Mouse (Mus musculus) lung, adult 18-20 months (tissue): ENCODE measurements around the gene Lrrc20.
"Not testable (repeated sequence)": the region's sequence is repeated elsewhere in the genome, so short reads cannot be mapped to it uniquely, and the experiment has no call there.

Experiments used
- DNase-seq, 2 experiments: peaks; one replicate each; pipeline ENCODE4 v3.0.0; 2022; ENCODE audit warnings: mixed read lengths in 2 of 2

Lrrc20 gene

GRCm38 (mm10) chr10:61587241-61587849 is 111.7 kb downstream of the Lrrc20 start:
- no peak for DNase-seq

GRCm38 (mm10) chr10:61597991-61598390 is 122.4 kb downstream of the Lrrc20 start:
- DNase-seq, result no peak

- no peak for DNase-seq
These were observed 124.0 kb downstream of the Lrrc20 start for GRCm38 (mm10) chr10:61599556-61600114.

GRCm38 (mm10) chr10:61602283-61603033 is 126.9 kb downstream of the Lrrc20 start:
- peak; percentile 32 to 48 for DNase-seq

- no peak for DNase-seq
These were observed 128.9 kb downstream of the Lrrc20 start for GRCm38 (mm10) chr10:61604376-61605065.

- DNase-seq, result not testable (repeated sequence)
These were observed 129.8 kb downstream of the Lrrc20 start for GRCm38 (mm10) chr10:61605381-61605780.

GRCm38 (mm10) chr10:61605851-61606250 is 130.2 kb downstream of the Lrrc20 start:
- DNase-seq, result peak; percentile 46 to 52

- no peak for DNase-seq
These were observed 132.6 kb downstream of the Lrrc20 start for GRCm38 (mm10) chr10:61608233-61608632.

- DNase-seq, result peak in 1 of 2 experiments; percentile 47
These were observed 135.1 kb downstream of the Lrrc20 start for GRCm38 (mm10) chr10:61610650-61611235.

GRCm38 (mm10) chr10:61614311-61614710 is 138.7 kb downstream of the Lrrc20 start:
- DNase-seq, result no peak

- no peak for DNase-seq
These were observed 142.9 kb downstream of the Lrrc20 start for GRCm38 (mm10) chr10:61618528-61618927.

GRCm38 (mm10) chr10:61621681-61622080 is 146.1 kb downstream of the Lrrc20 start:
- DNase-seq, result no peak

- DNase-seq, result not testable (repeated sequence)
These were observed 148.3 kb downstream of the Lrrc20 start for GRCm38 (mm10) chr10:61623874-61624273.

- DNase-seq, result no peak
These were observed 149.2 kb downstream of the Lrrc20 start for GRCm38 (mm10) chr10:61624771-61625170.

GRCm38 (mm10) chr10:61625381-61626257 is 150.0 kb downstream of the Lrrc20 start:
- DNase-seq, result peak; percentile 20 to 32

GRCm38 (mm10) chr10:61626551-61626950 is 150.9 kb downstream of the Lrrc20 start:
- DNase-seq, result peak; percentile 48 to 68

- peak in 1 of 2 experiments; percentile 23 for DNase-seq
These were observed 151.8 kb downstream of the Lrrc20 start for GRCm38 (mm10) chr10:61627195-61627937.

GRCm38 (mm10) chr10:61627938-61628250 is 152.3 kb downstream of the Lrrc20 start:
- DNase-seq, result no peak
